Mouse (Mus musculus) cortical plate, adult 2 months (tissue): ENCODE results near the gene Igfbp3.

Source experiments
- CTCF ChIP-seq: fragments of 200-500 bp; IDR thresholded peaks from 2 replicates; pipeline ENCODE4 v1.5.1; 2011; ENCODE audit warnings: mild to moderate bottlenecking, control low read depth, low read length; ENCODE audit not compliant: insufficient read depth; ENCODE audit errors: extremely low read depth
- POLR2A ChIP-seq: fragments of 200-500 bp; IDR thresholded peaks from 2 replicates; pipeline ENCODE4 v1.6.1; 2011; ENCODE audit warnings: mild to moderate bottlenecking, low read length, control low read depth; ENCODE audit not compliant: insufficient read depth; ENCODE audit errors: extremely low read depth

GRCm38 (mm10) chr11:7194432-7195311, 19.1 kb downstream of the Igfbp3 start:
- TF ChIP-seq POLR2A: no peak
- 0 out of 2 replicates have a peak, but pooled peaks have one; percentile 10 for TF ChIP-seq CTCF
